Mouse (Mus musculus) liver, embryonic 14 days (tissue): ENCODE results near the gene Grb10. TPM values are rescaled to one million over a fixed set of nuclear protein-coding genes. Genes with fewer than 3 reads are reported as not detected.

ENCODE experiments used
- polyA plus RNA-seq: library from polyadenylated mRNA; depleted of rRNA; stranded (reverse); fragments of >200 nt; gene quantifications from 2 replicates; pipeline ENCODE4 v1.2.3, GENCODE M21; 2012; rRNA removed

Gene Grb10
- 91.1 and 103 TPM in 2 replicates for polyA plus RNA-seq

DNA sequence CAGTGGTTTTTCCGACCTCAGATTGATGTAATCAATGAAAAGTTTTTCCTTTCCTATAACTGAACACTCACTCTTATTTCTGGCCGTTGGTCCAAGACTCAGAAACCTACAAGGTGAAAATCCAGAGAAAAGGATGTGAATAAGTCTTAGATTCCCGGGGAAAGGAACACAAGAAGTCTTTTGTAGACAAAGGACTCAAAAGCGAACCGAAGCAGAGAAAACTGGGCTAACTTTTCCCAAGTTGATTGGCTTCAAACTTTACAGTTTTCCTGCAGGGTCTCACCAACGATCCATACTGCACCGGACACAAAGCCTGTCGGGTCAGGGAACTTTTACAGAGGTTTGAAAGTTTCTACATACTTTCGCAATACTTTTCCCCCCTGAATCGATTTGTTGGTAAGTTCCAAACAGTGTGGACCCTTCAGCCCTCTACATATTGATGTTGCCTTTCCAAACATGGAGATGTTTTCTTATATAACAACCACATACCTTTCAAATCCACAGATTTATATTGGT, at the start of gene Grb10:
Gene Grb10, minus strand, starts transcription at position 214 of the 516 bp plus-strand sequence.

DNA sequence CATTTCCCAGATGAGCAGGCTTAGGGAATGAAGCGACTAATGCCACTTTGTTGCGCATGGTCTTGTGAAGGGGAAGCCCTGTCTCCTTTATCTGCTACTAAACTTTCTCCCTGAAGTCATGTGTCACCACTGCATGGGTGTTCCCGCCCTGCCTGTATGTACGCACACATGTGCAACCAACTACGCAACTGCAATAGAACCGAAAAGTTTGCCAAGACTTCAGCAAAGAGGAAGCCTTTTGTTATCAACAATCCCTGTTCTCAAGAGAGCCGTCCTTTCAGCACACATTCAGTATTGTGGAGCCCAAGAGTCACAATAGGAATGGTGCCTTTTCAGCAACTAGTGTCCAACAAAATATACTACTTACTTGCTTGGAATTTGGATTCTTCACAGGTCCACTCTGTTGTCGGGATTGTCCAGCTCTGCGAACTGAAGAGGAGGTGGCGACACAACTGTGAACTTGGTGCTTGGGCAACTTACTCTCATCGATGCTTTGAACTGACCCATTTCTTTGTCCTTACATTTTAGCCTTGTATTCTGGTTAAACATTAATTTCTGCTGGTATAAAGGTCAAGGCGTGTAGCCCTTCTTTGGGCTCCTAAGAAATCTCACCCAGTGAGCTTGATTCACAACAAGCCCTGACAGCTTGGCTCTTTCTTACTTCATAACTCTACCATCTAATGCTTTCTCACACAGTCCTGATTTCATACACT, 140.7 kb downstream of the Grb10 start, which contains the start of gene Ddc:
Gene Ddc, minus strand, starts transcription at position 500 of the 713 bp plus-strand sequence.

Other genes with a start within 250 kb of the Grb10 start
- 32.7 and 40.1 TPM in 2 replicates for gene Fignl1, start 229.7 kb downstream of the Grb10 start, polyA plus RNA-seq
- 4.2 and 5.4 TPM in 2 replicates for gene Ddc, start 140.5 kb downstream of the Grb10 start, polyA plus RNA-seq